Mouse (Mus musculus) left cerebral cortex, adult 8-10 months (tissue): ENCODE results near the gene Gm49510. TPM values are rescaled to one million over a fixed set of nuclear protein-coding genes. Genes with fewer than 3 reads are reported as not detected.
"Not testable (repeated sequence)": the region's sequence is repeated elsewhere in the genome, so short reads cannot be mapped to it uniquely, and the experiment has no call there.

Experiments used
- DNase-seq, 2 experiments: peaks; one replicate each; pipeline ENCODE4 v3.0.0; 2022; ENCODE audit warnings: low spot score in 2 of 2
- total RNA-seq, 4 experiments: library from RNA; stranded (reverse); gene quantifications; 2 replicates each; pipeline ENCODE4 v1.2.4; 2022

The Gm49510 gene
- total RNA-seq, 4 experiments from 2014 or later: 0.36 to 0.46 TPM; not detected in 2

- DNase-seq: no peak
These were observed 21.6 kb upstream of the Gm49510 start for GRCm38 (mm10) chr15:78877810-78878390.

GRCm38 (mm10) chr15:78878792-78879516, 20.5 kb upstream of the Gm49510 start:
- not testable (repeated sequence) for DNase-seq

- no peak for DNase-seq
These were observed 19.0 kb upstream of the Gm49510 start for GRCm38 (mm10) chr15:78880432-78880831.

DNA sequence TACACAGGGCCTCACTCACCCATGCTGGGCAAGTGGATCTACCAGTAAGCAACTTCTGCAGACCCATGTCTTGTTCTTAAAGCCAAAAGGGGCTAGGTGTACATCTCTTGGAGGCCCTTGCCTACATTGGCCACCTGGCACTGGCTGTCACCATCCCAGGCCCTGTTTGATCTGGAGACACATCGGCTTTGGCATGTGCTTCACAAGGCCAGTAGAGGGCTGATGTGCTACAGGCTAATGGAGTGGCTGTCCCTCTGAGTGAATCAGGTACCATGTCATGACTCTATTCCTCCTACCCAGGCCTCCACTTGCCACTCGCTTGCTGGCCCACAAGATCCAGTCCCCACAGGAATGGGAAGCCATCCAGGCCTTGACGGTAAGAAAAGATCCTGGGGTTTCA, 17.6 kb upstream of the Gm49510 start:
- DNase-seq: no peak

- no peak for DNase-seq
These were observed 10.0 kb upstream of the Gm49510 start for GRCm38 (mm10) chr15:78889401-78889853.

- no peak for DNase-seq
These were observed 7.0 kb upstream of the Gm49510 start for GRCm38 (mm10) chr15:78892440-78892839.

GRCm38 (mm10) chr15:78894726-78895125, 4.7 kb upstream of the Gm49510 start:
- no peak for DNase-seq

GRCm38 (mm10) chr15:78895741-78896140, 3.7 kb upstream of the Gm49510 start:
- DNase-seq: no peak

GRCm38 (mm10) chr15:78896149-78896548, 3.3 kb upstream of the Gm49510 start:
- no peak for DNase-seq

- no peak for DNase-seq
These were observed 2.0 kb upstream of the Gm49510 start for GRCm38 (mm10) chr15:78897488-78897887.

DNA sequence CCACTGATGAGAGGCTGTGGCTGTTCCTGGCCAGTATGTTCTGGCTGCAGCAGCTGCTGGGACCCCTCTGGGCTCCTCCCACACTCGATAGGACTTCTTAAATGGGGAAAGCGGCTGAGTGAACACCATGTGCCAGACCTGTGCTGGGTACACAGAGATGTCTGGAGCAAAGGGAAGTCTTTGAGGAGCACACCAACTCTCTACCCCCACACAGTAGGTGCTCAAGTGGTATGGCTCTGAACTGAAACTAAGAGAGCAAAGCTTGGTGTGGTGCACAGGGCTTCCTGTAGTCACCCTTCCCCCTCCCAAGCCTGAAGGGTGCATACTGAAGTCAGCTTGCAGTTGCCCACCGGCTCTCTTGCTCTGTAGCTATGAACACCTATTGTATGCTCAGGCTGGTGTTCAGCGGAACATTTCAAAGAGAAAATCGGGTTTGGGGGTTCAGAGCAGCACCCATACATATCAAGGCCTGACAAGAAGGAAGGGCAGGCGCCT, 913 bp upstream of the Gm49510 start:
- no peak for DNase-seq

GRCm38 (mm10) chr15:78899740-78900584, 495 bp downstream of the Gm49510 start, which contains the start of gene Sh3bp1:
Sh3bp1 (plus strand) TSS chr15:78899768.
- DNase-seq: peak in 1 of 2 experiments; percentile 30

DNA sequence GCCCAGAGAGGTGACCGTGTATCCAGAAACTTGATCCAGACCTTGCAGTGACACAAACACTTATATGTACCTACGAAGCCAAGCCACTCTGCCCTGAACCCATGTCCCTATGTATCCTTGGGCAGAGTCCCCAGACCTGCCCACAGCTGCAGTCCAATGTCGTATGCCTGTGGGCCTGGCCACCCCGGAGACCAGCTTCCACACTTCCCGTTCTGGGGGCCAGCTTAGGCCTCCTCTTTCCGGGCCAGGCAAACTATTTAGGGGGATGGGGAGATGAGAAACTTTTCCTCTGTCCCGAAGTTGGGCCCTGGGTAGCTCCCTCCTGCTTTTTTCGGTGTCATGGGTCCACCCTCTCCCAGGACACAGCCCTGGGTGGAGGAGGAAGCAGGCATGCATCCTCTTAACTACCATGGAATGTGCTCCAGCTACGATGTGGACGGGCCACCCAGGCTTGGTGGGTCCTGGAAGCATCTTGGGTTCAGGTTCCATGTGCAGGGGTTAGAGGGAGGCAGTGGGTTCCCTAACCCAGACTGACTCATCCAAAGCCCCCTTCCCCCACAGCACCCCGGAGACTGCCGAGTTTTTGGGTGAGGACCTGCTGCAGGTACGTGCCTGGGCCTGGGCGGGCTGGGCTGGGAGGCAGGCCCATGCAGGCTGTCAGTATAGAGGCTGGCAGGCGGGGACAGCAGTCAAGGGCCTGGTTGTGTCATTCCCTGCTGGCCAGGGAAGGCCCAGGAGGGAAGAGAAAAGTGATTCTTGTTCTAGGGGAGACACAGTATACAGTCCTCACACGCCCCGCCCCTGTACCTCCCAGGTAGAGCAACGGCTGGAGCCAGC, 1.3 kb downstream of the Gm49510 start:
- DNase-seq: no peak

- no peak for DNase-seq
These were observed 1.9 kb downstream of the Gm49510 start for GRCm38 (mm10) chr15:78901422-78901789.

- no peak for DNase-seq
These were observed 3.8 kb downstream of the Gm49510 start for GRCm38 (mm10) chr15:78903243-78903642.

GRCm38 (mm10) chr15:78908399-78908798, 8.9 kb downstream of the Gm49510 start:
- DNase-seq: no peak

- no peak for DNase-seq
These were observed 9.5 kb downstream of the Gm49510 start for GRCm38 (mm10) chr15:78908982-78909381.

- no peak for DNase-seq
These were observed 12.6 kb downstream of the Gm49510 start for GRCm38 (mm10) chr15:78912040-78912439.

DNA sequence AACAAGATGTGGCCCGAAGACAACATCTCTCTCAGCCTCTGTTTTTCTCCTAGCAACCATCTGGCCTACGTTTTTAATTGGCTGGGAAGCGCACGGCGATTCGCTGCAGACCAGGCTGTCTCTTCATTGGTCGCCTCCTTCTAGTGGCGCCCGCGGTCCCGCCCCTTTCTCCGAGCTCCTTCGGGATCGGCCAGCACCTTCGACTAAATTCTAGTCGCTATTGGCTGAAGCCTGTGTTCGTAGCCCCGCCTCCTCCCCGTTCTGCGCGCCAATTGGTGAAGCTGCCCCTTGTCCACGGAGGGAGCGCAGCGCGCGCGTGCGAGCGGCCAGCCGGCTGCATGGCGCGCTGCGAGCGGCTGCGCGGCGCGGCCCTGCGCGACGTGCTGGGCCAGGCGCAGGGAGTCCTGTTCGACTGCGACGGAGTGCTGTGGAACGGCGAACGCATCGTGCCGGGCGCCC, 14.2 kb downstream of the Gm49510 start, which contains the start of gene Pdxp:
Gene Pdxp, plus strand, starts transcription at position 288 of the 459 bp plus-strand sequence.
- DNase-seq: peak; percentile 83 to 98

DNA sequence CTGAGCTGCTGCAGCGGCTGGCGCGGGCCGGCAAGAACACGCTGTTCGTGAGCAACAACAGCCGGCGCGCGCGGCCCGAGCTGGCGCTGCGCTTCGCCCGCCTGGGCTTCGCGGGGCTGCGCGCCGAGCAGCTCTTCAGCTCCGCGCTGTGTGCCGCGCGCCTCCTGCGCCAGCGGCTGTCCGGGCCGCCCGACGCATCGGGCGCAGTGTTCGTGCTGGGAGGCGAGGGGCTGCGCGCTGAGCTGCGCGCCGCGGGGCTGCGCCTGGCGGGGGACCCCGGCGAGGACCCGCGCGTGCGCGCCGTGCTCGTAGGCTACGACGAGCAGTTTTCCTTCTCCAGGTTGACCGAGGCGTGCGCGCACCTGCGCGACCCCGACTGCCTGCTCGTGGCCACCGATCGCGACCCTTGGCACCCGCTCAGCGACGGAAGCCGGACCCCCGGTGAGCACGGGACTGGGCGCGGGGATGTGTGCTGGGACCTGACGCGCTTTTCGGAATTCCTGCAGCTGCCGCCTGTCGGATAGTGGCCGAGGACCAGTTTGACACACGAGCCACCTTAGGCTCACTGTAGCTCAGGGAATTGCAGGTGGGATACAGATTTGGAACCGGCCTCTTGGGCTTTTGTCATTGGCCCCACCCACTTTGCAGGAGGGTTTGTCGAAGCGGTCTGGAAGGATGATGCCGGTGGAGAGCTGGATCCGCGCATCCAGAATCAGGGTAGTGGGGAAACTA, 14.8 kb downstream of the Gm49510 start:
- no peak for DNase-seq
